Mouse (Mus musculus): ENCODE results near the gene Rgs9.
"Not testable (repeated sequence)": the region's sequence is repeated elsewhere in the genome, so short reads cannot be mapped to it uniquely, and the experiment has no call there.

Gene Rgs9

GRCm38 (mm10) chr11:109305680-109306079 is 7.8 kb upstream of the Rgs9 start:
- DNase-seq (ENCODE audit: low spot score), result no peak

GRCm38 (mm10) chr11:109302338-109302737 is 4.4 kb upstream of the Rgs9 start:
- peak; percentile 26 for DNase-seq (ENCODE audit: low spot score)

GRCm38 (mm10) chr11:109297031-109297430 is 898 bp downstream of the Rgs9 start:
- DNase-seq (ENCODE audit: low spot score), result no peak

- no peak for DNase-seq (ENCODE audit: low spot score)
These were observed 5.9 kb downstream of the Rgs9 start for GRCm38 (mm10) chr11:109292056-109292455.

GRCm38 (mm10) chr11:109289378-109289777 is 8.6 kb downstream of the Rgs9 start:
- DNase-seq (ENCODE audit: low spot score), result not testable (repeated sequence)

- DNase-seq (ENCODE audit: low spot score), result no peak
These were observed 13.1 kb downstream of the Rgs9 start for GRCm38 (mm10) chr11:109284811-109285210.

GRCm38 (mm10) chr11:109278186-109278585 is 19.7 kb downstream of the Rgs9 start:
- no peak for DNase-seq (ENCODE audit: low spot score)

- DNase-seq (ENCODE audit: low spot score), result no peak
These were observed 26.5 kb downstream of the Rgs9 start for GRCm38 (mm10) chr11:109271399-109271798.

- DNase-seq (ENCODE audit: low spot score), result no peak
These were observed 27.6 kb downstream of the Rgs9 start for GRCm38 (mm10) chr11:109270366-109270765.

GRCm38 (mm10) chr11:109269662-109270341 is 28.1 kb downstream of the Rgs9 start:
- DNase-seq (ENCODE audit: low spot score), result no peak

- no peak for DNase-seq (ENCODE audit: low spot score)
These were observed 28.7 kb downstream of the Rgs9 start for GRCm38 (mm10) chr11:109269283-109269661.

GRCm38 (mm10) chr11:109266161-109266910 is 31.6 kb downstream of the Rgs9 start:
- DNase-seq (ENCODE audit: low spot score), result no peak

GRCm38 (mm10) chr11:109264159-109264768 is 33.7 kb downstream of the Rgs9 start:
- no peak for DNase-seq (ENCODE audit: low spot score)

GRCm38 (mm10) chr11:109260561-109260960 is 37.4 kb downstream of the Rgs9 start:
- DNase-seq (ENCODE audit: low spot score), result no peak

GRCm38 (mm10) chr11:109258941-109259910 is 38.7 kb downstream of the Rgs9 start:
- no peak for DNase-seq (ENCODE audit: low spot score)

GRCm38 (mm10) chr11:109257824-109258223 is 40.1 kb downstream of the Rgs9 start:
- DNase-seq (ENCODE audit: low spot score), result no peak

- DNase-seq (ENCODE audit: low spot score), result no peak
These were observed 42.9 kb downstream of the Rgs9 start for GRCm38 (mm10) chr11:109255022-109255421.

GRCm38 (mm10) chr11:109252483-109252882 is 45.4 kb downstream of the Rgs9 start:
- DNase-seq (ENCODE audit: low spot score), result no peak

GRCm38 (mm10) chr11:109250566-109250965 is 47.4 kb downstream of the Rgs9 start:
- no peak for DNase-seq (ENCODE audit: low spot score)

- DNase-seq (ENCODE audit: low spot score), result no peak
These were observed 51.0 kb downstream of the Rgs9 start for GRCm38 (mm10) chr11:109246920-109247319.

- DNase-seq (ENCODE audit: low spot score), result peak; percentile 9
These were observed 53.1 kb downstream of the Rgs9 start for GRCm38 (mm10) chr11:109244635-109245360.

All from ovary, postnatal 14 days (tissue).